Mouse (Mus musculus) monocyte, adult 59 days (primary cell): ENCODE results near the gene Ntrk1. TPM values are rescaled to one million over a fixed set of nuclear protein-coding genes. Genes with fewer than 3 reads are reported as not detected.

Experiments
- total RNA-seq, 2 experiments: library from RNA; stranded (reverse); gene quantifications; one replicate each; pipeline ENCODE4 v1.2.4; 2023

Ntrk1 gene
- total RNA-seq: not detected

DNA sequence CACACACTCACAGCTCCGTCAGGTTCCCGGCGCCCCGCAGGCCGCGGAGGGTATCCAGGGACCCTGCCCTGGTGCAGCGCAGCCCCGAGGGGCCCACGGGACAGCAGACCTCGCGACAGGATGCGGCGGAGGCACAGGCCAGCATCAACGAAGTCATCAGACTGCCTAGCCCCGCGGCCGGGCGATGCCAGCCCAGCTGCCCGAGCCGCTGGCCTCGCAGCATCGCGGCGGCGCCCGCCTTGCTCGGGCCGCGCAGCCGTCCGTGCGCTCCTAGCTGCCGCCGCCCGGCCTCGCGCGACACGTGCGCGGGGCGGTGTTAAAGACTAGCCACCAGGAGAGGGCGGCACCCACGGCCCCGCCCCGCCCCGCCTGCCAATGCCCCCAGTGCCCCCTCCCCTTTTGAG is at the start of gene Ntrk1:
Gene Ntrk1, minus strand, starts transcription at position 241 of the 404 bp plus-strand sequence.

DNA sequence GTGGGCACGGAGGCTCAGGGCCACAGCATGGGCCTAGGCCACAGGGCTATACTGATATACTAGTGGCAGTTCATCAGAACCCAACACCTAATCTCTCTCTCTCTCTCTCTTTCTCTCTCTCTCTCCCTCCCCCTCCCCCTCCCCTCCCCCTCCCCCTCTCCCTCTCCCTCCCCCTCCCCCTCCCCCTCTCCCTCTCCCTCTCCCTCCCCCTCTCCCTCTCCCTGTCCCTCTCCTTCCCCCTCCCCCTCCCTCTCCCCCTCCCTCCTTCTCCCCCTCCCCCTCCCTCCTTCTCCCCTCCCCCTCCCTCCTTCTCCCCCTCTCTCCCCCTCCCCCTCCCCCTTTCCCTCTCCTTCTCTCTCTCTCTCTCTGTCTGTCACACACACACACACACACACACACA is 29.2 kb upstream of the Ntrk1 start, which contains the start of gene Pear1:
Gene Pear1, minus strand, starts transcription at position 101 of the 400 bp plus-strand sequence.

DNA sequence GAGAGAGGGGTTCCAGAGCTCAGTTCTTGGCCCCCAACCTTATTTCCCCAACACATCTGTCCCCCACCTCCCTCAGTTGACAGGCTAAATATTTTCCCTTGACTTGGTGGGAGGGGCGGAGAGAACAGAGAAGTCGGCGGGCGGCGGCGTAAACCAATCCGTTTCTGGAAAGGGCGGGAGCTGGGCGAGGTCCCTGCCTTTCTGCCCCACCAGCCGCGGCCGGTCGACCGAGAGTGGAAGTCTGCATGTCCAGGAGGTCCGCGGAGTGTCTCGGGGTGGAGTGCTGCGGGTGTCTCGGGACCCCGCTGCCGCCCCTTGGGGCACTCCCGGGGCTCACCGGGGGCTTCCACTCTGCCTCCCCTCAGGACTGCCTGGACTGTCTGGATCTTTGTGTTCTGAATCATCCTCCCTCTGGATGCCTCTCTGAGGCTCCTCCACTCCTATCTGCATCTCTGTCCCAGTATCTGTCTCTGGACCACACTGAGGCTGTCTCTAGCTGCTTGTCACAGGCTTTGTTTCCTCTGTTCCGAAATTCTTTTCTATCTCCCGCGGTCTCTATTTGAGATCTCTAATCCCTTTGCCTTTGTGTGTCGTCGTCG is 1.9 kb upstream of the Ntrk1 start, which contains the start of gene Insrr:
Gene Insrr, plus strand, starts transcription at position 216 of the 599 bp plus-strand sequence.

GRCm38 (mm10) chr3:87748431-87748830 is 46.5 kb downstream of the Ntrk1 start, which contains the start of gene Lrrc71:
Lrrc71 (minus strand) TSS chr3:87748625.

Other genes starting within 250 kb of the Ntrk1 start
- gene Arhgef11, start 177.6 kb downstream of the Ntrk1 start, total RNA-seq: 10 to 100 TPM; 34.2 TPM
- gene Lrrc71, start 46.5 kb downstream of the Ntrk1 start, total RNA-seq: not detected
- not detected for gene Insrr, start 1.8 kb upstream of the Ntrk1 start, total RNA-seq
- 1 to 10 TPM in 1 of 2 experiments, under 1 TPM in 1; 0.81 to 1.4 TPM for gene Pear1, start 29.1 kb upstream of the Ntrk1 start, total RNA-seq
- 1 to 10 TPM in 1 of 2 experiments, under 1 TPM in 1; 0.79 to 1.8 TPM for gene Sh2d2a, start 51.6 kb upstream of the Ntrk1 start, total RNA-seq
- 10 to 100 TPM; 36.3 to 37.0 TPM for gene Prcc, start 90.4 kb upstream of the Ntrk1 start, total RNA-seq
- gene Hdgf, start 111.2 kb upstream of the Ntrk1 start, total RNA-seq: 10 to 100 TPM; 88.9 to 90.8 TPM
- 10 to 100 TPM; 91.3 to 92.4 TPM for gene Mrpl24, start 124.3 kb upstream of the Ntrk1 start, total RNA-seq
- gene Isg20l2, start 135.2 kb upstream of the Ntrk1 start, total RNA-seq: 10 to 100 TPM; 37.4 to 39.6 TPM
- gene Rrnad1, start 135.6 kb upstream of the Ntrk1 start, total RNA-seq: 10 to 100 TPM; 16.2 to 17.6 TPM
- 1 to 10 TPM in 1 of 2 experiments, under 1 TPM in 1; 0.88 to 2.1 TPM for gene Crabp2, start 153.5 kb upstream of the Ntrk1 start, total RNA-seq
- under 1 TPM; 0.16 to 0.18 TPM for gene Nes, start 175.9 kb upstream of the Ntrk1 start, total RNA-seq
- gene Bcan, start 205.1 kb upstream of the Ntrk1 start, total RNA-seq: not detected
- gene Hapln2, start 232.4 kb upstream of the Ntrk1 start, total RNA-seq: not detected
- gene Gpatch4, start 247.9 kb upstream of the Ntrk1 start, total RNA-seq: 1 to 10 TPM; 4.7 to 4.8 TPM